Mouse (Mus musculus): Measurements from ENCODE around the gene Slc16a2.

Gene Slc16a2

GRCm38 (mm10) chrX:103821832-103822196 is at the start of gene Slc16a2:
Slc16a2 (minus strand) TSS chrX:103821983.
- DNase-seq = peak; percentile 40

- no peak for DNase-seq
Observed at GRCm38 (mm10) chrX:103863502-103863901, 41.7 kb upstream of the Slc16a2 start.

GRCm38 (mm10) chrX:103862877-103863276 is 41.1 kb upstream of the Slc16a2 start:
- no peak for DNase-seq

- DNase-seq = peak; percentile 3
Observed at GRCm38 (mm10) chrX:103845266-103845665, 23.5 kb upstream of the Slc16a2 start.

- no peak for DNase-seq
Observed at GRCm38 (mm10) chrX:103828836-103829235, 7.1 kb upstream of the Slc16a2 start.

- peak; percentile 2 for DNase-seq
Observed at GRCm38 (mm10) chrX:103822271-103822811, 558 bp upstream of the Slc16a2 start.

- peak; percentile 4 for DNase-seq
Observed at GRCm38 (mm10) chrX:103821195-103821831, 470 bp downstream of the Slc16a2 start.

GRCm38 (mm10) chrX:103820307-103821194 is 1.2 kb downstream of the Slc16a2 start:
- peak; percentile 2 for DNase-seq

- no peak for DNase-seq
Observed at GRCm38 (mm10) chrX:103819253-103819652, 2.5 kb downstream of the Slc16a2 start.

GRCm38 (mm10) chrX:103812690-103813089 is 9.1 kb downstream of the Slc16a2 start:
- no peak for DNase-seq

- DNase-seq = no peak
Observed at GRCm38 (mm10) chrX:103810483-103810882, 11.3 kb downstream of the Slc16a2 start.

GRCm38 (mm10) chrX:103806373-103806772 is 15.4 kb downstream of the Slc16a2 start:
- DNase-seq = no peak

- DNase-seq = no peak
Observed at GRCm38 (mm10) chrX:103796961-103797360, 24.8 kb downstream of the Slc16a2 start.

GRCm38 (mm10) chrX:103795506-103795905 is 26.3 kb downstream of the Slc16a2 start:
- no peak for DNase-seq

GRCm38 (mm10) chrX:103791329-103791728 is 30.5 kb downstream of the Slc16a2 start:
- no peak for DNase-seq

GRCm38 (mm10) chrX:103785681-103786080 is 36.1 kb downstream of the Slc16a2 start:
- no peak for DNase-seq

GRCm38 (mm10) chrX:103776412-103776811 is 45.4 kb downstream of the Slc16a2 start:
- no peak for DNase-seq

- DNase-seq = no peak
Observed at GRCm38 (mm10) chrX:103746197-103746596, 75.6 kb downstream of the Slc16a2 start.

GRCm38 (mm10) chrX:103744171-103745039 is 77.4 kb downstream of the Slc16a2 start:
- no peak for DNase-seq

- DNase-seq = no peak
Observed at GRCm38 (mm10) chrX:103742057-103742315, 79.8 kb downstream of the Slc16a2 start.

GRCm38 (mm10) chrX:103741215-103742056 is 80.3 kb downstream of the Slc16a2 start:
- no peak for DNase-seq

- DNase-seq = no peak
Observed at GRCm38 (mm10) chrX:103734041-103734625, 87.7 kb downstream of the Slc16a2 start.
